Mouse (Mus musculus) liver, embryonic 12.5 days (tissue): ENCODE data around the gene Cfdp1. TPM values are rescaled to one million over a fixed set of nuclear protein-coding genes. Genes with fewer than 3 reads are reported as not detected.

Experiments used
- ATAC-seq: fragments of 200-750 bp; cut with Nextera tagmentation; 2 replicates; pipeline ENCODE4 v1.8.0; 2017; ENCODE audit warnings: moderate number of reproducible peaks, mild to moderate bottlenecking, moderate library complexity
- H3K27ac ChIP-seq: fragments of 300-500 bp; sonication (generic); 2 replicates; pipeline ENCODE4 v1.5.1; 2016; ENCODE audit warnings: mild to moderate bottlenecking
- H3K27me3 ChIP-seq: fragments of 300-500 bp; sonication (generic); replicated peaks from 2 replicates; pipeline ENCODE4 v1.6.1; 2016; ENCODE audit warnings: mild to moderate bottlenecking, moderate library complexity
- H3K36me3 ChIP-seq: fragments of 300-500 bp; sonication (generic); 2 replicates; pipeline ENCODE4 v1.6.1; 2016; ENCODE audit warnings: mild to moderate bottlenecking, moderate library complexity
- H3K4me1 ChIP-seq: fragments of 300-500 bp; sonication (generic); 2 replicates; pipeline ENCODE4 v1.6.1; 2016
- H3K4me2 ChIP-seq: fragments of 300-500 bp; sonication (generic); 2 replicates; pipeline ENCODE4 v1.6.1; 2016; ENCODE audit warnings: mild to moderate bottlenecking, moderate library complexity
- H3K4me3 ChIP-seq: fragments of 300-500 bp; sonication (generic); 2 replicates; pipeline ENCODE4 v1.5.1; 2016; ENCODE audit warnings: mild to moderate bottlenecking, moderate library complexity
- H3K9ac ChIP-seq: fragments of 300-500 bp; sonication (generic); 2 replicates; pipeline ENCODE4 v1.6.1; 2016; ENCODE audit warnings: mild to moderate bottlenecking, moderate library complexity
- H3K9me3 ChIP-seq: fragments of 300-500 bp; sonication (generic); replicated peaks from 2 replicates; pipeline ENCODE4 v1.6.1; 2016; ENCODE audit warnings: mild to moderate bottlenecking, moderate library complexity
- WGBS: fragments of 180-500 bp; shearing (Covaris S2); methylation state at CpG from one replicate; pipeline ENCODE4 v1.1.7; 2016; ENCODE audit not compliant: insufficient replicate concordance; 5-methylcytosine and 5-hydroxymethylcytosine counted together
- polyA plus RNA-seq: library from polyadenylated mRNA; unstranded; fragments of >200 nt; fragmentation: Nextera tagmentation; extraction: Ambion mirVana; gene quantifications from 2 replicates; pipeline ENCODE4 v1.2.1, GENCODE M21; 2016

Cfdp1 gene
- polyA plus RNA-seq, 1 experiment from 2014 or later, result 128 TPM

GRCm38 (mm10) chr8:111881591-111881990 is 27.5 kb upstream of the Cfdp1 start:
- no peak overlapping the region for H3K4me2 ChIP-seq
- no peak overlapping the region for H3K4me3 ChIP-seq
- H3K9ac ChIP-seq, result no peak overlapping the region
- no peak overlapping the region for H3K27ac ChIP-seq
- no peaks in the 10 kb centered on the region for H3K9me3 ChIP-seq
- WGBS, result 7% methylated on average over 2 of the region's 2 CpGs
- H3K4me1 ChIP-seq, result peaks cover 6% of the 10 kb centered on the region; the same call in 1 of the 2 replicates
- no peaks in the 10 kb centered on the region for H3K27me3 ChIP-seq
- no peaks in the 10 kb centered on the region for H3K36me3 ChIP-seq
- ATAC-seq, result no peak

- Histone ChIP-seq H3K4me2 (no peak overlapping the region), H3K4me3 (no peak overlapping the region), H3K9me3 (no peaks in the 10 kb centered on the region), H3K27ac (no peak overlapping the region), H3K4me1 (peaks cover 16% of the 10 kb centered on the region), H3K36me3 (no peaks in the 10 kb centered on the region), H3K27me3 (no peaks in the 10 kb centered on the region), H3K9ac (no peak overlapping the region)
- WGBS, result 65% methylated on average over 9 of the region's 9 CpGs
- no peak for ATAC-seq
Measured at GRCm38 (mm10) chr8:111877711-111878110, 23.6 kb upstream of the Cfdp1 start.

- under 1% methylated on average over 53 of the region's 53 CpGs for WGBS
- Histone ChIP-seq H3K4me1 (peaks cover 21% of the 10 kb centered on the region), H3K36me3 (no peaks in the 10 kb centered on the region), H3K27me3 (no peaks in the 10 kb centered on the region), H3K9me3 (no peaks in the 10 kb centered on the region), H3K9ac (peak within 1 kb of the TSS; percentile 82), H3K4me2 (peak within 1 kb of the TSS; percentile 93), H3K4me3 (peak within 1 kb of the TSS; percentile 80), H3K27ac (peak within 1 kb of the TSS; percentile 81)
- peak; percentile 99 for ATAC-seq
Measured at GRCm38 (mm10) chr8:111876355-111876948, 22.4 kb upstream of the Cfdp1 start, which contains the start of gene Tmem170. TSS of gene Tmem170 (minus strand) at chr8:111876750.

- Histone ChIP-seq H3K36me3 (no peaks in the 10 kb centered on the region), H3K4me3 (peak overlapping the region; percentile 80), H3K4me2 (peak overlapping the region; percentile 93), H3K27me3 (no peaks in the 10 kb centered on the region), H3K4me1 (peaks cover 25% of the 10 kb centered on the region), H3K9ac (peak overlapping the region; percentile 82), H3K27ac (peak overlapping the region; percentile 81), H3K9me3 (no peaks in the 10 kb centered on the region)
- ATAC-seq, result no peak
- WGBS, result 30% methylated on average over 9 of the region's 9 CpGs
Measured at GRCm38 (mm10) chr8:111875758-111876157, 21.7 kb upstream of the Cfdp1 start.

GRCm38 (mm10) chr8:111871278-111871677 is 17.2 kb upstream of the Cfdp1 start:
- Histone ChIP-seq H3K27me3 (no peaks in the 10 kb centered on the region), H3K4me3 (no peak overlapping the region), H3K4me1 (peaks cover 20% of the 10 kb centered on the region), H3K27ac (no peak overlapping the region), H3K9me3 (no peaks in the 10 kb centered on the region), H3K36me3 (0 out of 2 replicates have a peak, but pooled peaks cover under 1% of the 10 kb centered on the region), H3K4me2 (no peak overlapping the region), H3K9ac (no peak overlapping the region)
- WGBS, result 55% methylated on average over 3 of the region's 3 CpGs
- no peak for ATAC-seq

GRCm38 (mm10) chr8:111870379-111870778 is 16.3 kb upstream of the Cfdp1 start:
- peaks cover 7% of the 10 kb centered on the region for H3K36me3 ChIP-seq

GRCm38 (mm10) chr8:111868664-111869063 is 14.6 kb upstream of the Cfdp1 start:
- no peak overlapping the region for H3K9ac ChIP-seq
- H3K36me3 ChIP-seq, result peaks cover 7% of the 10 kb centered on the region
- H3K4me2 ChIP-seq, result no peak overlapping the region
- H3K27me3 ChIP-seq, result no peaks in the 10 kb centered on the region
- WGBS, result 48% methylated on average over 2 of the region's 2 CpGs
- H3K4me1 ChIP-seq, result 0 out of 2 replicates have a peak, but pooled peaks cover 9% of the 10 kb centered on the region
- no peaks in the 10 kb centered on the region for H3K9me3 ChIP-seq
- H3K27ac ChIP-seq, result no peak overlapping the region
- no peak overlapping the region for H3K4me3 ChIP-seq
- no peak for ATAC-seq

More at GRCm38 (mm10) chr8:111870379-111870778, 16.3 kb upstream of the Cfdp1 start:
- H3K9ac ChIP-seq, result no peak overlapping the region
- no peak overlapping the region for H3K27ac ChIP-seq
- ATAC-seq, result no peak; the same call in 1 of the 2 replicates
- WGBS, result 59% methylated on average over 3 of the region's 3 CpGs
- no peak overlapping the region for H3K4me3 ChIP-seq
- H3K4me1 ChIP-seq, result peaks cover 13% of the 10 kb centered on the region
- no peaks in the 10 kb centered on the region for H3K9me3 ChIP-seq
- no peak overlapping the region for H3K4me2 ChIP-seq
- H3K27me3 ChIP-seq, result no peaks in the 10 kb centered on the region

GRCm38 (mm10) chr8:111865857-111866256 is 11.8 kb upstream of the Cfdp1 start:
- ATAC-seq, result no peak
- Histone ChIP-seq H3K9ac (no peak overlapping the region), H3K4me3 (no peak overlapping the region), H3K4me2 (no peak overlapping the region), H3K9me3 (no peaks in the 10 kb centered on the region), H3K36me3 (peaks cover 7% of the 10 kb centered on the region), H3K27ac (no peak overlapping the region), H3K4me1 (no peaks in the 10 kb centered on the region), H3K27me3 (no peaks in the 10 kb centered on the region)
- WGBS, result 73% methylated on average over 6 of the region's 6 CpGs

GRCm38 (mm10) chr8:111865130-111865852 is 11.2 kb upstream of the Cfdp1 start:
- H3K36me3 ChIP-seq, result peaks cover 7% of the 10 kb centered on the region
- WGBS, result 77% methylated on average over 8 of the region's 8 CpGs
- H3K9ac ChIP-seq, result no peak overlapping the region
- no peak overlapping the region for H3K4me3 ChIP-seq
- H3K9me3 ChIP-seq, result no peaks in the 10 kb centered on the region
- H3K4me2 ChIP-seq, result no peak overlapping the region
- no peak overlapping the region for H3K27ac ChIP-seq
- ATAC-seq, result no peak
- H3K27me3 ChIP-seq, result no peaks in the 10 kb centered on the region
- no peaks in the 10 kb centered on the region for H3K4me1 ChIP-seq

GRCm38 (mm10) chr8:111864648-111865047 is 10.6 kb upstream of the Cfdp1 start:
- Histone ChIP-seq H3K27ac (no peak overlapping the region), H3K4me1 (no peaks in the 10 kb centered on the region), H3K9me3 (no peaks in the 10 kb centered on the region), H3K27me3 (no peaks in the 10 kb centered on the region), H3K4me3 (no peak overlapping the region), H3K36me3 (peaks cover 7% of the 10 kb centered on the region), H3K4me2 (no peak overlapping the region), H3K9ac (no peak overlapping the region)
- WGBS, result 75% methylated on average over 8 of the region's 8 CpGs
- ATAC-seq, result no peak

- no peak overlapping the region for H3K4me3 ChIP-seq
- peaks cover 7% of the 10 kb centered on the region for H3K36me3 ChIP-seq
- no peak overlapping the region for H3K4me2 ChIP-seq
- no peak for ATAC-seq
- H3K27me3 ChIP-seq, result no peaks in the 10 kb centered on the region
- H3K4me1 ChIP-seq, result no peaks in the 10 kb centered on the region
- WGBS, result 38% methylated on average over 4 of the region's 4 CpGs
- no peaks in the 10 kb centered on the region for H3K9me3 ChIP-seq
- H3K9ac ChIP-seq, result no peak overlapping the region
- no peak overlapping the region for H3K27ac ChIP-seq
Measured at GRCm38 (mm10) chr8:111863280-111863679, 9.2 kb upstream of the Cfdp1 start.

- no peaks in the 10 kb centered on the region for H3K27me3 ChIP-seq
- 78% methylated on average over 12 of the region's 12 CpGs for WGBS
- no peak overlapping the region for H3K4me2 ChIP-seq
- no peak overlapping the region for H3K27ac ChIP-seq
- no peak overlapping the region for H3K9ac ChIP-seq
- 0 out of 2 replicates have a peak, but pooled peaks cover 2% of the 10 kb centered on the region for H3K36me3 ChIP-seq
- no peak overlapping the region for H3K4me3 ChIP-seq
- H3K4me1 ChIP-seq, result peaks cover 32% of the 10 kb centered on the region
- H3K9me3 ChIP-seq, result no peaks in the 10 kb centered on the region
- ATAC-seq, result no peak
Measured at GRCm38 (mm10) chr8:111855977-111856376, 1.9 kb upstream of the Cfdp1 start.
